Mouse (Mus musculus): ENCODE data around the gene Mansc4. TPM values are rescaled to one million over a fixed set of nuclear protein-coding genes. Genes with fewer than 3 reads are reported as not detected.

The Mansc4 gene
- total RNA-seq (2012; rRNA removed) (not detected in 2 replicates), polyA plus RNA-seq (2012; ENCODE audit: insufficient read depth in 1 of 2, insufficient read length in 2 of 2, low read depth in 1 of 2, low replicate concordance in 2 of 2, missing spikeins in 1 of 2) (under 1 TPM in 1 of 2 experiments, not detected in 1; 0.21 TPM)

DNA sequence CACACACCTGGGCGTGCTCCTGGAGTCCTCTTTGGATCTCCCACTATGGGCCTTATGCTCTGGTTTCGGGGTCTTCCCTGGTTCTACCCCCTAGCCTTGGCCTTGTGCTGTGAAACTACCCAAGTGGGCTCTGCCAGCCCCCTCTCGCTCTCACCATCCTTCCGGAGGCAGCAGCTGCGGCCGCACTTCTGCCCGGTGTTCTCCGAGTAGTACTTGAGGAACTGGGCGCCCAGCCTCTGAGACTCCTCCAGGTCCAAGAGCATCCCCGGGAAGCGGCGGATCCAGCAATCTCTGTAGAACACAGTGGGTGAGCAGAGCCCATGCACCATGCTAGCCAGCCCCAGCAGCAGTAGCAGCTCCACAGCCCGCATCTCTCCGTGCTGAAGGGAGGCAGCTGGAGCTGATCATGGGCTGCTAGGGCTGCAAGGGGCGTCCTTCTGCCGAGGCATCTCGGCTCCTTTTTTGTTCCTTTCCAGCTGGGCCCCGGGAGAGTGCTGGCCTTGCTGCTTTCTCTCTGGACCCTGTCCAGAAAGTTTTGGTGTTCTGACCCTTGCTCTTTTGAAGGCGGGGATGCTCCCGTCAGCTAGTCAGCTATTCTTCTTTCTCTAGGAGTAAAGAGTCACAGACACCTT lies at the start of gene Mansc4:
Gene Mansc4, minus strand, starts transcription at position 439 of the 632 bp plus-strand sequence.
- Histone ChIP-seq H3K27me3 (ENCODE audit: control insufficient read depth in 1 of 2, insufficient read depth in 2 of 2, low read length in 2 of 2) (no peaks in the 10 kb centered on the region), H3K9ac (ENCODE audit: control insufficient read depth, low read depth, low read length, poor library complexity, severe bottlenecking) (no peak within 1 kb of the TSS), H3K4me1 (ENCODE audit: control insufficient read depth in 1 of 2, insufficient read depth in 2 of 2, low read length in 2 of 2) (peaks cover 5 to 16% of the 10 kb centered on the region in 2 experiments; a peak in 3 of 4 replicates), H3K36me3 (ENCODE audit: control insufficient read depth in 1 of 2, insufficient read depth in 2 of 2, low read length in 2 of 2) (peaks cover 0 to 10% of the 10 kb centered on the region in 2 experiments; a peak in 2 of 4 replicates), H3K4me3 (ENCODE audit: control insufficient read depth in 1 of 2, insufficient read depth in 1 of 2, low read depth in 2 of 2, low read length in 2 of 2) (no peak within 1 kb of the TSS), H3K79me2 (ENCODE audit: control insufficient read depth, insufficient read depth, low read length, poor library complexity) (peaks cover 4% of the 10 kb centered on the region), H3K9me3 (replicated peaks; ENCODE audit: insufficient read depth, low read length) (no peaks in the 10 kb centered on the region), H3K27ac (ENCODE audit: control insufficient read depth, low read depth, low read length) (no peak within 1 kb of the TSS)
- TF ChIP-seq POLR2AphosphoS5 (IDR thresholded peaks at IDR 0.05; ENCODE audit: borderline replicate concordance, low read depth, low read length) (no peak), ZMIZ1 (IDR thresholded peaks at IDR 0.05; ENCODE audit: low read depth, low read length) (no peak), CHD2 (IDR thresholded peaks at IDR 0.05; ENCODE audit: low read length) (no peak), RCOR1 (IDR thresholded peaks at IDR 0.05; ENCODE audit: low read depth, low read length) (no peak), MAZ (IDR thresholded peaks at IDR 0.05; ENCODE audit: low read depth, low read length) (no peak)
- DNase-seq (ENCODE audit: low read depth, low spot score): no peak

DNA sequence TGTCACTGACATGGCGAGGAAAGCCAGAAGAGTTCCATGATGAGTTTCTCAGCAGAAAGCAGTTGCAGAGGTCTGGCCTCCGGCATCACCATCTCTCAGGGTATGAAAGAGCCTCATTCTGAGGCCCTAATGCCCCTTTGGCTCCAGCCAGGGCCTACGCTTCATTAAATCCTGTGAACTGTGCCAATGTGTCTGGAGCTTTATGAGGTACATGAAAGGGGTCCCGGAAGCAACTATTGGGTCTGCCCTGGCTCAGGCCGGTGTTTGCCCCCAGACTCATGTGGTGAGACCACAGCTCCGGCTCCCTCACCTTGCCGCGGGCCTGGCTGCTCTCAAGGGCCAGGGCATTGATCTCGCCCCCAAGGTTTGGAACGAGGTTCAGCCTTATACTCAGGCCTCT lies 40.4 kb upstream of the Mansc4 start:
- H3K27me3 ChIP-seq (ENCODE audit: control insufficient read depth in 1 of 2, insufficient read depth in 2 of 2, low read length in 2 of 2): no peaks in the 10 kb centered on the region
- no peak for DNase-seq (ENCODE audit: low read depth, low spot score)
- H3K9ac ChIP-seq (ENCODE audit: control insufficient read depth, low read depth, low read length, poor library complexity, severe bottlenecking): no peak overlapping the region
- TF ChIP-seq ZNF384 (IDR thresholded peaks at IDR 0.05; ENCODE audit: low read depth, low read length) (no peak), ELF1 (IDR thresholded peaks at IDR 0.05; ENCODE audit: low read depth, low read length) (no peak), KAT2A (conservative IDR thresholded peaks at IDR 0.05; ENCODE audit: low read depth, low read length) (no peak), TBP (IDR thresholded peaks at IDR 0.05; ENCODE audit: low read depth, low read length) (no peak), MEF2A (IDR thresholded peaks at IDR 0.05; ENCODE audit: extremely low read depth, insufficient replicate concordance, low read depth, low read length, poor library complexity, severe bottlenecking) (no peak), TCF12 (IDR thresholded peaks at IDR 0.05; ENCODE audit: low read depth, low read length) (no peak), SMC3 (IDR thresholded peaks at IDR 0.05; ENCODE audit: low read depth, low read length) (no peak), POLR2AphosphoS2 (IDR thresholded peaks at IDR 0.05; ENCODE audit: low read length) (no peak), ETS1 (IDR thresholded peaks at IDR 0.05; ENCODE audit: low read depth, low read length) (no peak), ZC3H11A (IDR thresholded peaks at IDR 0.05; ENCODE audit: low read depth, low read length) (no peak), MYB (IDR thresholded peaks at IDR 0.05; ENCODE audit: low read depth, low read length) (no peak), BHLHE40 (IDR thresholded peaks at IDR 0.05; ENCODE audit: borderline replicate concordance, low read depth, low read length) (no peak), E2F4 (IDR thresholded peaks at IDR 0.05; ENCODE audit: borderline replicate concordance, low read depth, low read length) (no peak), CHD1 (IDR thresholded peaks at IDR 0.05; ENCODE audit: low read depth, low read length) (no peak)
- H3K4me1 ChIP-seq (ENCODE audit: control insufficient read depth in 1 of 2, insufficient read depth in 2 of 2, low read length in 2 of 2): no peaks in the 10 kb centered on the region
- H3K4me3 ChIP-seq (ENCODE audit: control insufficient read depth in 1 of 2, insufficient read depth in 1 of 2, low read depth in 2 of 2, low read length in 2 of 2): no peak overlapping the region
- H3K36me3 ChIP-seq (ENCODE audit: control insufficient read depth in 1 of 2, insufficient read depth in 2 of 2, low read length in 2 of 2): no peaks in the 10 kb centered on the region
- H3K27ac ChIP-seq (ENCODE audit: control insufficient read depth, low read depth, low read length): no peak overlapping the region
- H3K79me2 ChIP-seq (ENCODE audit: control insufficient read depth, insufficient read depth, low read length, poor library complexity): no peaks in the 10 kb centered on the region
- no peaks in the 10 kb centered on the region for H3K9me3 ChIP-seq (replicated peaks; ENCODE audit: insufficient read depth, low read length)
